Mouse (Mus musculus) bone marrow macrophage, adult 2 months (primary cell): ENCODE results near the gene Tspan4. TPM values are rescaled to one million over a fixed set of nuclear protein-coding genes. Genes with fewer than 3 reads are reported as not detected.
A peak's percentile ranks its signal among the peaks of the same experiment; 100 is the strongest.

Experiments
- H3K27ac ChIP-seq: 2 replicates; pipeline ENCODE4 v1.5.1; 2012; ENCODE audit warnings: low read depth, low read length; ENCODE audit not compliant: insufficient read depth
- H3K4me1 ChIP-seq: 2 replicates; pipeline ENCODE4 v1.6.1; 2012; ENCODE audit warnings: low read length; ENCODE audit not compliant: control insufficient read depth, insufficient read depth
- H3K4me3 ChIP-seq: 2 replicates; pipeline ENCODE4 v1.5.1; 2012; ENCODE audit warnings: mild to moderate bottlenecking, low read length, moderate library complexity; ENCODE audit not compliant: insufficient read depth
- CTCF ChIP-seq: IDR thresholded peaks from 2 replicates; pipeline ENCODE4 v1.5.1; 2012; ENCODE audit warnings: low read depth, mild to moderate bottlenecking, low read length, moderate library complexity
- POLR2A ChIP-seq: IDR thresholded peaks from 2 replicates; pipeline ENCODE4 v1.6.1; 2012; ENCODE audit warnings: mild to moderate bottlenecking, low read depth, low read length, borderline replicate concordance
- polyA plus RNA-seq: library from polyadenylated mRNA; stranded (reverse); fragments of >200 nt; gene quantifications from 2 replicates; pipeline ENCODE4 v1.2.4, GENCODE M21; 2012; ENCODE audit not compliant: missing spikeins, insufficient read depth, insufficient read length

Gene Tspan4
- polyA plus RNA-seq, 1 experiment: 102 TPM

GRCm38 (mm10) chr7:141518296-141518695, 43.3 kb downstream of the Tspan4 start:
- Histone ChIP-seq H3K27ac (no peak overlapping the region), H3K4me1 (no peaks in the 10 kb centered on the region), H3K4me3 (no peak overlapping the region)
- TF ChIP-seq POLR2A: no peak

- Histone ChIP-seq H3K27ac (no peak overlapping the region), H3K4me1 (no peaks in the 10 kb centered on the region), H3K4me3 (no peak overlapping the region)
- TF ChIP-seq POLR2A (no peak), CTCF (no peak)
Observed at GRCm38 (mm10) chr7:141518926-141519325, 43.9 kb downstream of the Tspan4 start.

GRCm38 (mm10) chr7:141519795-141520194, 44.8 kb downstream of the Tspan4 start:
- TF ChIP-seq CTCF: no peak
- TF ChIP-seq POLR2A: no peak
- Histone ChIP-seq H3K27ac (no peak overlapping the region), H3K4me1 (no peaks in the 10 kb centered on the region; the same call in 1 of the 2 replicates), H3K4me3 (no peak overlapping the region)

GRCm38 (mm10) chr7:141523007-141523406, 48.0 kb downstream of the Tspan4 start:
- Histone ChIP-seq H3K27ac (no peak overlapping the region), H3K4me3 (no peak overlapping the region), H3K4me1 (peaks cover 4% of the 10 kb centered on the region)
- TF ChIP-seq POLR2A (no peak), CTCF (no peak)

- TF ChIP-seq CTCF (no peak), POLR2A (no peak)
- Histone ChIP-seq H3K4me3 (no peak overlapping the region), H3K4me1 (peaks cover 4% of the 10 kb centered on the region), H3K27ac (no peak overlapping the region)
Observed at GRCm38 (mm10) chr7:141524271-141524670, 49.2 kb downstream of the Tspan4 start.

- Histone ChIP-seq H3K27ac (no peak overlapping the region), H3K4me1 (peaks cover 4% of the 10 kb centered on the region), H3K4me3 (no peak overlapping the region)
- TF ChIP-seq CTCF (peak; percentile 76), POLR2A (no peak)
Observed at GRCm38 (mm10) chr7:141524760-141525579, 49.9 kb downstream of the Tspan4 start.

GRCm38 (mm10) chr7:141525580-141525925, 50.5 kb downstream of the Tspan4 start:
- Histone ChIP-seq H3K4me3 (no peak overlapping the region), H3K4me1 (peaks cover 4% of the 10 kb centered on the region), H3K27ac (0 out of 2 replicates have a peak overlapping the region, but pooled peaks have one; percentile 5)
- TF ChIP-seq POLR2A: no peak
- no peak for TF ChIP-seq CTCF

GRCm38 (mm10) chr7:141535570-141535969, 60.5 kb downstream of the Tspan4 start:
- Histone ChIP-seq H3K4me1 (peaks cover 23% of the 10 kb centered on the region), H3K27ac (no peak overlapping the region), H3K4me3 (no peak overlapping the region)
- TF ChIP-seq CTCF (no peak), POLR2A (no peak)

GRCm38 (mm10) chr7:141538852-141539555, 64.0 kb downstream of the Tspan4 start:
- Histone ChIP-seq H3K4me3 (peak overlapping the region; percentile 77), H3K27ac (peak overlapping the region; percentile 50), H3K4me1 (peaks cover 33% of the 10 kb centered on the region)
- TF ChIP-seq CTCF: no peak

GRCm38 (mm10) chr7:141539556-141540311, 64.7 kb downstream of the Tspan4 start, which contains the start of gene Chid1:
Gene Chid1, minus strand, starts transcription at chr7:141539857.
- Histone ChIP-seq H3K27ac (peak within 1 kb of the TSS; percentile 95), H3K4me1 (peaks cover 25% of the 10 kb centered on the region), H3K4me3 (peak within 1 kb of the TSS; percentile 77)
- TF ChIP-seq POLR2A (no peak), CTCF (no peak)
